Mouse (Mus musculus) midbrain, embryonic 15.5 days (tissue): ENCODE measurements at regions not wholly inside any gene's neighbourhood (a gene's known extent, or its start where the extent isn't known, plus 50 kb on each side); places are given as distances from the start of the nearest gene placed in this dataset.

Experiments used
- ATAC-seq: fragments of 200-750 bp; cut with Nextera tagmentation; replicated peaks from 2 replicates; pipeline ENCODE4 v1.8.0; 2017; ENCODE audit warnings: moderate TSS enrichment
- H3K27ac ChIP-seq: fragments of 300-500 bp; sonication (generic); 2 replicates; pipeline ENCODE4 v1.5.1; 2015; ENCODE audit warnings: mild to moderate bottlenecking, inconsistent platforms
- H3K27me3 ChIP-seq: fragments of 300-500 bp; sonication (generic); replicated peaks from 2 replicates; pipeline ENCODE4 v1.6.1; 2015; ENCODE audit warnings: inconsistent platforms
- H3K36me3 ChIP-seq: fragments of 300-500 bp; sonication (generic); replicated peaks from 2 replicates; pipeline ENCODE4 v1.6.1; 2015; ENCODE audit warnings: inconsistent platforms
- H3K4me1 ChIP-seq: fragments of 300-500 bp; sonication (generic); 2 replicates; pipeline ENCODE4 v1.6.1; 2015; ENCODE audit warnings: inconsistent platforms
- H3K4me2 ChIP-seq: fragments of 300-500 bp; sonication (generic); 2 replicates; pipeline ENCODE4 v1.6.1; 2015; ENCODE audit warnings: inconsistent platforms, mild to moderate bottlenecking, moderate library complexity
- H3K4me3 ChIP-seq: fragments of 300-500 bp; sonication (generic); 2 replicates; pipeline ENCODE4 v1.5.1; 2015; ENCODE audit warnings: mild to moderate bottlenecking, inconsistent platforms
- H3K9ac ChIP-seq: fragments of 300-500 bp; sonication (generic); 2 replicates; pipeline ENCODE4 v1.6.1; 2015; ENCODE audit warnings: mild to moderate bottlenecking, inconsistent platforms
- H3K9me3 ChIP-seq: fragments of 300-500 bp; sonication (generic); 2 replicates; pipeline ENCODE4 v1.6.1; 2016; ENCODE audit warnings: inconsistent platforms
- WGBS: fragments of 180-500 bp; shearing (Covaris S2); methylation state at CpG from one replicate; pipeline ENCODE4 v1.1.7; 2015; ENCODE audit warnings: mixed read lengths; 5-methylcytosine and 5-hydroxymethylcytosine counted together

DNA sequence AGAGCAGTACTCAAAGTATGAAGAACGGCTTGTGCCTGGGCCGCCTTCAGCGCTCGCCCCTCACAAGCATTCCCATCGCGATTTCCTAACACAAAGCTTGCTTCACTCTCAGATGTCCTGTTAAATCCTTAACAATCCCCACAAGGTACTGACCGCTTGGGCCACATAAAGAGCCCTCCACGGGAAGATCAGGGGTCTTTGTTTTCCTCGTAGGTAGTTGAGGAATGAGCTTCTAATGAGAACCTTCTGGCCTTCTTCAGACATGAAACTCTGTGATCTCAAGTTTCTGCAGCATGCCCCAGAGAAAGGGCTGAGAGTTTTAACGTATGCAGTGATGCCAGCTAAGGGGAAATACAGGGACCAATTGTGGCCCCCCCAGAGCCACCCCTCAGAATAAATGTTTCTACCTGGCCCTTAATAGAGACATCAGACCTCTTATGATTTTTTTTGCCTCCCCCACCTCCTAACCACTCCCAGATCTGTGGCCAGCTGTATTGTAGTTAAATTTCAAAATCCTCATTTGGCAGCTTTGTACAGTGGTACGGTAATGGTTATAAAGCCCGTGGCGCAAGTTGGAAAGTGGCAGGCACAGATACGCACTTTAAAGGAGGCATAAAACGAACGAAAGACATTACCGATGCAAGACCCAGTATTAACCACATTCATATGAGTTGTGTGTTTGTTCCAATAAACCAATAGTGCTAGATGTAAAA is 618.6 kb downstream of the Epha4 start:
- no peak overlapping the region for H3K4me3 ChIP-seq
- no peak overlapping the region for H3K9ac ChIP-seq
- H3K27ac ChIP-seq: no peak overlapping the region
- H3K9me3 ChIP-seq: no peaks in the 10 kb centered on the region
- ATAC-seq: no peak
- H3K4me2 ChIP-seq: no peak overlapping the region
- H3K27me3 ChIP-seq: no peaks in the 10 kb centered on the region
- WGBS: 58% methylated on average over 17 of the region's 17 CpGs
- H3K4me1 ChIP-seq: no peaks in the 10 kb centered on the region
- no peaks in the 10 kb centered on the region for H3K36me3 ChIP-seq

DNA sequence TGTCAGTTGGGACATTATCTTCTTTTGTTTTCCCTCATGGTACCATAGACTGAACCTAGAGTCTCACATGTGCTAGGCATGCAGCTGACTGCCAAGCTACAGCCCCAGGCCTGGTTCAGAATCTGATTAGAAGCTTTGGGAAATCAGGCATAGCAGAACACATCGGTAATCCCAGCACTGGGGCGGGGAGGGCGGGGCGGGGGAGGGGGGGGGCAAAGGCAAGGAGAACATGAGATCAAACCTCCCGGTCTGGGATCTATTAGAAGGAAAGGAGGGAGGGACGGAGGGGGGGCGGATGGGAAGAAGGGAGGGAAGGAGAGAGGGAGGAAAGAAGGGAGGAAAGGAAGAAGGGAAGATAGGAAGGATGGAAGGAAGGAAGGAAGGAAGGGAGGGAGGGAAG is 617.5 kb downstream of the Epha4 start:
- H3K9me3 ChIP-seq: no peaks in the 10 kb centered on the region
- no peak overlapping the region for H3K4me3 ChIP-seq
- no peak overlapping the region for H3K9ac ChIP-seq
- H3K4me2 ChIP-seq: no peak overlapping the region
- H3K4me1 ChIP-seq: no peaks in the 10 kb centered on the region
- no peaks in the 10 kb centered on the region for H3K27me3 ChIP-seq
- no peak overlapping the region for H3K27ac ChIP-seq
- 53% methylated on average over 7 of the region's 7 CpGs for WGBS
- ATAC-seq: no peak
- H3K36me3 ChIP-seq: no peaks in the 10 kb centered on the region

DNA sequence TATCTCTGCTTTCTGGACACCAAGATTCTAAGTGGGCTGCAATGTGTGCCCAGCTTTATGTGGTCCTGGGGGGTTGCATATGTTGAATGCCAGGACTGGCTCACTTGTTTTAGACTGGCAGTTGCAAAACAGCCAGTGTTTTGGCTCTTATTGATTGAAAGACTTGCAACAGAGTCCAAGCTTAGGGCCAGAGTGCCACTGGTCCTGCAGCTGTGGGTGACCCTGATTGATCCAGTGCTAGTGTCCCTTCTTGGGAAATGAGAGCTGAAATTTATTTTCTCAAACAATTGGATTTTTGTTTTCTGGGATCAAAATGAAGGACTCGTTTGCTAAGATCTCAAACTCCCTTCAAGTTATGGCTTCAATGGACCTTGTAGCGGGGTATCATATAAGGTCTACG is 603.4 kb downstream of the Epha4 start:
- ATAC-seq: no peak
- Histone ChIP-seq H3K4me2 (no peak overlapping the region), H3K4me3 (no peak overlapping the region), H3K9me3 (no peaks in the 10 kb centered on the region), H3K9ac (no peak overlapping the region), H3K36me3 (no peaks in the 10 kb centered on the region), H3K27me3 (no peaks in the 10 kb centered on the region), H3K4me1 (no peaks in the 10 kb centered on the region), H3K27ac (no peak overlapping the region)
- WGBS: 96% methylated on average over 3 of the region's 3 CpGs

DNA sequence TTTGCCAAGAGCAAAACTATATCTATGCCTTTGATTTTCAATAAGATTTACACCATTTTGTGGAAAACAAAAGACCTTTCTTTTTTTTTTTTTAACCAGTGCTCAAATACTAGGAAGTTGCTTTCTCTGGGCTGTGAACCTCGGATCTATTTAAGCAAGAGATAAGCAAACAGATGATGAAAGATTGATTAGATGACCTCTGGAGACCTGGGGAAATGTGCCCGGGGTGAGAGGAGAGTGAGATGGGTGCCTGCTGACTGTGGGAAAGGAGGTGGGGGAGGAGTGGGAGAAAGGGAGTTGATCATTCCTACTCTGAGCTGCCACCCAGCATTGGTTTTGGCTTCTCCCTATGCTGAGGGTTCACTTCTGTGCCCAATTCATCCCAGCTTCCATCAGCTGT is 595.3 kb downstream of the Epha4 start:
- H3K27me3 ChIP-seq: no peaks in the 10 kb centered on the region
- no peaks in the 10 kb centered on the region for H3K9me3 ChIP-seq
- H3K36me3 ChIP-seq: no peaks in the 10 kb centered on the region
- no peak overlapping the region for H3K27ac ChIP-seq
- H3K4me3 ChIP-seq: no peak overlapping the region
- H3K9ac ChIP-seq: no peak overlapping the region
- 62% methylated on average over 2 of the region's 2 CpGs for WGBS
- no peak overlapping the region for H3K4me2 ChIP-seq
- H3K4me1 ChIP-seq: no peaks in the 10 kb centered on the region
- ATAC-seq: no peak

DNA sequence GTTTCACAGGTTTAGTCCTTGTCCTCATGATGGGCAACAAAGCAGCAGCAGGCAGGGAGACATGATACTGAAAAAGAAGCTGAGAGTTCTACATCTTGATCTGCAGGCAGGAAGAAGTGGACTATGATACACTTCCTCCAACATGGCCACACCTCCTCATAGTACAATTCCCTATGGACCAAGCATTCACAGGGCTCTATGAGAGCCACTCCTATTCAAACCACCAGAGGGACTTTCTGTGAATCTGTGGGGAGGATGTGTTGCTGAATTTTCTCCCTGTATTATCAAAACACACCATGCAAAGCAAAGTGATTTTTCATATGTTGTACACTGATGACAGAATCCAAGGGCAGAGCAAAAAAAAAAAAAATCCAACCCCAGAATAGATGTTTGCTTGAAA is 594.3 kb downstream of the Epha4 start:
- ATAC-seq: no peak
- no peak overlapping the region for H3K27ac ChIP-seq
- H3K4me1 ChIP-seq: no peaks in the 10 kb centered on the region
- H3K9ac ChIP-seq: no peak overlapping the region
- H3K4me3 ChIP-seq: no peak overlapping the region
- H3K27me3 ChIP-seq: no peaks in the 10 kb centered on the region
- H3K4me2 ChIP-seq: no peak overlapping the region
- H3K9me3 ChIP-seq: no peaks in the 10 kb centered on the region
- H3K36me3 ChIP-seq: no peaks in the 10 kb centered on the region

GRCm38 (mm10) chr1:76927041-76927440 is 587.8 kb downstream of the Epha4 start:
- Histone ChIP-seq H3K9me3 (no peaks in the 10 kb centered on the region), H3K4me2 (no peak overlapping the region), H3K9ac (no peak overlapping the region), H3K4me3 (no peak overlapping the region), H3K27me3 (no peaks in the 10 kb centered on the region), H3K27ac (no peak overlapping the region), H3K4me1 (no peaks in the 10 kb centered on the region), H3K36me3 (no peaks in the 10 kb centered on the region)
- ATAC-seq: no peak
- 90% methylated on average over 5 of the region's 5 CpGs for WGBS

DNA sequence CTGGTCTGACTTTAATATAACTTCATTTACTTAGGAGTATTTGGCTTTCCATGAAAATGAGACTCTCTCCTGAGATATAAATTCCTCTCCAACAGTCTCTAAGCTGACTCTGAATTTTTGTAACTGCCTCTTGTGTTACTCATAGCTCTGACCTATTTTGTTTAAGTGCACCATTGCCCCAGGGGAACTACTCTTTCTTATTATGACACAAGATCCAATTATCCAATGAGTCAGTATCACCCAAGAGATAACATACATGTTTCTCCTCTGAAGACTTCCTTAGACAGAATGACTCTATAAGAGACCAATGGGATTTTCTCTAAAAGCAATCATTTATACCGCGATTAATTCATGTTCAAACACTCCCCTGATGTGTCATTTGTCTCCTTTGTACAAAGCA is 586.9 kb downstream of the Epha4 start:
- WGBS: 87% methylated on average over 2 of the region's 2 CpGs
- Histone ChIP-seq H3K9ac (no peak overlapping the region), H3K27me3 (no peaks in the 10 kb centered on the region)

GRCm38 (mm10) chr1:76933460-76933859 is 581.4 kb downstream of the Epha4 start:
- Histone ChIP-seq H3K4me1 (no peaks in the 10 kb centered on the region), H3K27me3 (no peaks in the 10 kb centered on the region), H3K4me3 (no peak overlapping the region), H3K36me3 (no peaks in the 10 kb centered on the region), H3K9ac (no peak overlapping the region), H3K4me2 (no peak overlapping the region), H3K27ac (no peak overlapping the region), H3K9me3 (no peaks in the 10 kb centered on the region)
- no peak for ATAC-seq
- 82% methylated on average over 4 of the region's 4 CpGs for WGBS

More for the DNA sequence above, 586.9 kb downstream of the Epha4 start:
- Histone ChIP-seq H3K9me3 (no peaks in the 10 kb centered on the region), H3K36me3 (no peaks in the 10 kb centered on the region), H3K27ac (no peak overlapping the region), H3K4me3 (no peak overlapping the region), H3K4me2 (no peak overlapping the region), H3K4me1 (no peaks in the 10 kb centered on the region)
- no peak for ATAC-seq

DNA sequence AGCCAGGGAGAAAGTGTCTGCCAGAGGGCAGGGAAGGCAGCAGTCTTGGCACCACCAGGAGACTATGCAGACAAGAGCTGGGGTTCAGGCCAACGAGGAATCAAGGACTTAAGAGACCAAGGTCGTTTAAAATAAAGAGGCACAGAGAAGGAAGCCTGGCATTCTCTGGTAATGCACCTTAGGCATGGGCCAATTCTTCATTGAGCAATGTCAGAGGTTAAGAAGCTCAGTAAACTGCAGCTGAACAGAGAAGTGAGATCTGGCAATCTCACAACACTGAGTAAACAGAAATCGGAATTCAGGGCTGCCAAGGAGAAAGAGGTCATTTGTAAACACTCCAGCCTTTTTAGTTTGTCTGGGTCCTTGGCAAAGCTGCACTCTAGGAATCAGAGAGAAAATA is 572.2 kb downstream of the Epha4 start:
- Histone ChIP-seq H3K36me3 (no peaks in the 10 kb centered on the region), H3K9ac (no peak overlapping the region), H3K4me2 (no peak overlapping the region), H3K4me1 (no peaks in the 10 kb centered on the region), H3K27ac (no peak overlapping the region), H3K9me3 (no peaks in the 10 kb centered on the region), H3K27me3 (no peaks in the 10 kb centered on the region), H3K4me3 (no peak overlapping the region)
- no peak for ATAC-seq
- 48% methylated on average over 3 of the region's 3 CpGs for WGBS

GRCm38 (mm10) chr1:76944046-76944445 is 570.8 kb downstream of the Epha4 start:
- Histone ChIP-seq H3K4me1 (no peaks in the 10 kb centered on the region), H3K4me3 (no peak overlapping the region)

GRCm38 (mm10) chr1:76955031-76955430 is 559.9 kb downstream of the Epha4 start:
- H3K27ac ChIP-seq: no peak overlapping the region
- no peaks in the 10 kb centered on the region for H3K36me3 ChIP-seq
- no peaks in the 10 kb centered on the region for H3K4me1 ChIP-seq
- no peak for ATAC-seq
- no peaks in the 10 kb centered on the region for H3K27me3 ChIP-seq
- H3K9ac ChIP-seq: no peak overlapping the region
- no peak overlapping the region for H3K4me3 ChIP-seq
- no peak overlapping the region for H3K4me2 ChIP-seq
- no peaks in the 10 kb centered on the region for H3K9me3 ChIP-seq

More at GRCm38 (mm10) chr1:76944046-76944445, 570.8 kb downstream of the Epha4 start:
- Histone ChIP-seq H3K27me3 (no peaks in the 10 kb centered on the region), H3K36me3 (no peaks in the 10 kb centered on the region), H3K27ac (no peak overlapping the region), H3K9me3 (no peaks in the 10 kb centered on the region), H3K9ac (no peak overlapping the region), H3K4me2 (no peak overlapping the region)
- ATAC-seq: no peak
- 89% methylated on average over 4 of the region's 4 CpGs for WGBS

- Histone ChIP-seq H3K36me3 (no peaks in the 10 kb centered on the region), H3K27me3 (no peaks in the 10 kb centered on the region), H3K4me1 (no peaks in the 10 kb centered on the region), H3K27ac (no peak overlapping the region), H3K9ac (no peak overlapping the region), H3K4me2 (no peak overlapping the region), H3K9me3 (no peaks in the 10 kb centered on the region), H3K4me3 (no peak overlapping the region)
- ATAC-seq: no peak
- WGBS: 89% methylated on average over 5 of the region's 5 CpGs
Observed at GRCm38 (mm10) chr1:76957411-76957810, 557.5 kb downstream of the Epha4 start.

GRCm38 (mm10) chr1:76958706-76959105 is 556.2 kb downstream of the Epha4 start:
- no peaks in the 10 kb centered on the region for H3K4me1 ChIP-seq
- no peak overlapping the region for H3K9ac ChIP-seq
- H3K27ac ChIP-seq: no peak overlapping the region
- H3K4me2 ChIP-seq: no peak overlapping the region
- 78% methylated on average over 4 of the region's 4 CpGs for WGBS
- no peak overlapping the region for H3K4me3 ChIP-seq
- H3K27me3 ChIP-seq: no peaks in the 10 kb centered on the region
- ATAC-seq: no peak
- H3K9me3 ChIP-seq: no peaks in the 10 kb centered on the region
- H3K36me3 ChIP-seq: no peaks in the 10 kb centered on the region
